Mouse (Mus musculus) limb, embryonic 11.5 days (tissue): ENCODE data around the gene Dnajc28. TPM values are rescaled to one million over a fixed set of nuclear protein-coding genes. Genes with fewer than 3 reads are reported as not detected.

Experiments used
- ATAC-seq: fragments of 200-750 bp; cut with Nextera tagmentation; 2 replicates; pipeline ENCODE4 v1.8.0; 2017; ENCODE audit warnings: low read depth; ENCODE audit not compliant: insufficient number of reproducible peaks, low FRiP score, low TSS enrichment
- DNase-seq: peaks from one replicate; pipeline ENCODE4 v3.0.0-alpha.2; 2015; ENCODE audit warnings: low spot score
- H3K27ac ChIP-seq: fragments of 300-500 bp; sonication (generic); replicated peaks from 2 replicates; pipeline ENCODE4 v1.5.1; 2014; ENCODE audit warnings: low read depth, mild to moderate bottlenecking, low read length
- H3K27me3 ChIP-seq: fragments of 300-500 bp; sonication (generic); 2 replicates; pipeline ENCODE4 v1.6.1; 2014; ENCODE audit warnings: mild to moderate bottlenecking, low read length, mixed read lengths; ENCODE audit not compliant: control insufficient read depth, insufficient read depth
- H3K36me3 ChIP-seq: fragments of 300-500 bp; sonication (generic); 2 replicates; pipeline ENCODE4 v1.6.1; 2014; ENCODE audit warnings: mild to moderate bottlenecking, low read length, moderate library complexity, mixed read lengths; ENCODE audit not compliant: control insufficient read depth, insufficient read depth
- H3K4me1 ChIP-seq: fragments of 300-500 bp; sonication (generic); 2 replicates; pipeline ENCODE4 v1.6.1; 2014; ENCODE audit warnings: low read length, mixed read lengths; ENCODE audit not compliant: control insufficient read depth, insufficient read depth
- H3K4me2 ChIP-seq: fragments of 300-500 bp; sonication (generic); 2 replicates; pipeline ENCODE4 v1.6.1; 2014; ENCODE audit warnings: low read depth, mild to moderate bottlenecking, moderate library complexity; ENCODE audit not compliant: severe bottlenecking
- H3K4me3 ChIP-seq: fragments of 300-500 bp; sonication (generic); 2 replicates; pipeline ENCODE4 v1.5.1; 2014; ENCODE audit warnings: low read depth, low read length
- H3K9ac ChIP-seq: fragments of 300-500 bp; sonication (generic); 2 replicates; pipeline ENCODE4 v1.6.1; 2014; ENCODE audit warnings: mild to moderate bottlenecking, low read length
- H3K9me3 ChIP-seq: fragments of 300-500 bp; sonication (generic); 2 replicates; pipeline ENCODE4 v1.6.1; 2016; ENCODE audit warnings: low read length; ENCODE audit not compliant: control insufficient read depth
- WGBS: fragments of 180-500 bp; shearing (Covaris S2); extraction: QIAGEN DNeasy Blood & Tissue Kit; methylation state at CpG from one replicate; pipeline ENCODE4 v1.1.7; 2014; 5-methylcytosine and 5-hydroxymethylcytosine counted together
- polyA plus RNA-seq: library from polyadenylated mRNA; unstranded; fragments of >200 nt; fragmentation: Nextera tagmentation; extraction: Ambion mirVana; gene quantifications from 2 replicates; pipeline ENCODE4 v1.2.1, GENCODE M21; 2014

The Dnajc28 gene
- polyA plus RNA-seq, 1 experiment from 2014 or later = 6.4 TPM

GRCm38 (mm10) chr16:91628673-91629072, 9.8 kb upstream of the Dnajc28 start:
- Histone ChIP-seq H3K27ac (no peak overlapping the region), H3K36me3 (peaks cover 24% of the 10 kb centered on the region), H3K4me2 (no peak overlapping the region), H3K9ac (no peak overlapping the region), H3K4me3 (no peak overlapping the region), H3K9me3 (no peaks in the 10 kb centered on the region), H3K27me3 (no peaks in the 10 kb centered on the region), H3K4me1 (no peaks in the 10 kb centered on the region)
- DNase-seq = no peak
- ATAC-seq = no peak
- 88% methylated on average over 3 of the region's 3 CpGs for WGBS

GRCm38 (mm10) chr16:91627831-91628230, 9.0 kb upstream of the Dnajc28 start:
- DNase-seq (no peak), ATAC-seq (no peak)
- Histone ChIP-seq H3K4me3 (no peak overlapping the region), H3K4me2 (no peak overlapping the region), H3K4me1 (no peaks in the 10 kb centered on the region), H3K27ac (no peak overlapping the region), H3K9me3 (no peaks in the 10 kb centered on the region), H3K27me3 (no peaks in the 10 kb centered on the region), H3K36me3 (peaks cover 25% of the 10 kb centered on the region), H3K9ac (no peak overlapping the region)
- WGBS = 89% methylated on average over 7 of the region's 7 CpGs

GRCm38 (mm10) chr16:91623074-91623473, 4.2 kb upstream of the Dnajc28 start:
- H3K27ac ChIP-seq = no peak overlapping the region
- H3K4me1 ChIP-seq = no peaks in the 10 kb centered on the region
- no peaks in the 10 kb centered on the region for H3K27me3 ChIP-seq
- H3K36me3 ChIP-seq = peaks cover 19% of the 10 kb centered on the region
- DNase-seq = no peak
- no peak overlapping the region for H3K4me3 ChIP-seq
- H3K9ac ChIP-seq = no peak overlapping the region
- no peak for ATAC-seq
- WGBS = 94% methylated on average over 9 of the region's 9 CpGs
- H3K9me3 ChIP-seq = no peaks in the 10 kb centered on the region
- H3K4me2 ChIP-seq = no peak overlapping the region

- Histone ChIP-seq H3K4me2 (no peak overlapping the region), H3K27ac (no peak overlapping the region), H3K4me3 (no peak overlapping the region), H3K9me3 (no peaks in the 10 kb centered on the region), H3K27me3 (no peaks in the 10 kb centered on the region), H3K9ac (no peak overlapping the region), H3K36me3 (peaks cover 19% of the 10 kb centered on the region), H3K4me1 (no peaks in the 10 kb centered on the region)
- DNase-seq (no peak), ATAC-seq (no peak)
- 92% methylated on average over 11 of the region's 11 CpGs for WGBS
Observed at GRCm38 (mm10) chr16:91620991-91621390, 2.2 kb upstream of the Dnajc28 start.

- H3K4me1 ChIP-seq = no peaks in the 10 kb centered on the region
- DNase-seq (no peak), ATAC-seq (no peak)
- no peaks in the 10 kb centered on the region for H3K9me3 ChIP-seq
- H3K4me2 ChIP-seq = no peak overlapping the region
- no peaks in the 10 kb centered on the region for H3K27me3 ChIP-seq
- H3K4me3 ChIP-seq = no peak overlapping the region
- no peak overlapping the region for H3K27ac ChIP-seq
- 89% methylated on average over 5 of the region's 5 CpGs for WGBS
- peaks cover 16% of the 10 kb centered on the region for H3K36me3 ChIP-seq
- no peak overlapping the region for H3K9ac ChIP-seq
Observed at GRCm38 (mm10) chr16:91620185-91620584, 1.4 kb upstream of the Dnajc28 start.

- no peak for DNase-seq
- 87% methylated on average over 6 of the region's 6 CpGs for WGBS
- no peak overlapping the region for H3K4me2 ChIP-seq
- H3K36me3 ChIP-seq = no peaks in the 10 kb centered on the region
- H3K9me3 ChIP-seq = no peaks in the 10 kb centered on the region
- H3K9ac ChIP-seq = no peak overlapping the region
- no peaks in the 10 kb centered on the region for H3K4me1 ChIP-seq
- no peak overlapping the region for H3K4me3 ChIP-seq
- no peak overlapping the region for H3K27ac ChIP-seq
- ATAC-seq = no peak
- H3K27me3 ChIP-seq = no peaks in the 10 kb centered on the region
Observed at GRCm38 (mm10) chr16:91614552-91614951, 4.3 kb downstream of the Dnajc28 start.

- Histone ChIP-seq H3K9me3 (no peaks in the 10 kb centered on the region), H3K27ac (no peak overlapping the region), H3K4me2 (no peak overlapping the region), H3K9ac (no peak overlapping the region), H3K4me1 (no peaks in the 10 kb centered on the region), H3K4me3 (no peak overlapping the region), H3K27me3 (no peaks in the 10 kb centered on the region), H3K36me3 (no peaks in the 10 kb centered on the region)
- ATAC-seq = no peak
- no peak for DNase-seq
- WGBS = 81% methylated on average over 5 of the region's 5 CpGs
Observed at GRCm38 (mm10) chr16:91612525-91612924, 6.3 kb downstream of the Dnajc28 start.

- Histone ChIP-seq H3K27me3 (no peaks in the 10 kb centered on the region), H3K9me3 (no peaks in the 10 kb centered on the region), H3K4me1 (no peaks in the 10 kb centered on the region), H3K4me2 (no peak overlapping the region), H3K4me3 (no peak overlapping the region), H3K36me3 (no peaks in the 10 kb centered on the region), H3K9ac (no peak overlapping the region), H3K27ac (no peak overlapping the region)
- ATAC-seq (no peak), DNase-seq (no peak)
- 77% methylated on average over 11 of the region's 11 CpGs for WGBS
Observed at GRCm38 (mm10) chr16:91611248-91611647, 7.6 kb downstream of the Dnajc28 start.

- Histone ChIP-seq H3K9me3 (no peaks in the 10 kb centered on the region), H3K9ac (no peak overlapping the region), H3K4me3 (no peak overlapping the region), H3K27ac (no peak overlapping the region), H3K4me2 (no peak overlapping the region), H3K4me1 (no peaks in the 10 kb centered on the region), H3K27me3 (no peaks in the 10 kb centered on the region), H3K36me3 (no peaks in the 10 kb centered on the region)
- 78% methylated on average over 9 of the region's 9 CpGs for WGBS
- ATAC-seq = no peak
- DNase-seq = no peak
Observed at GRCm38 (mm10) chr16:91609501-91610245, 9.2 kb downstream of the Dnajc28 start.
